Mouse (Mus musculus): ENCODE measurements around the gene Fbxl13. TPM values are rescaled to one million over a fixed set of nuclear protein-coding genes. Genes with fewer than 3 reads are reported as not detected.

Fbxl13 gene
- 0.36 TPM in 1 of 4 replicates, not detected in the others for total RNA-seq (2023)

GRCm38 (mm10) chr5:21645439-21646132 is at the start of gene Fbxl13, which contains the start of gene Armc10:
Fbxl13 (minus strand) TSS chr5:21645634.
Armc10 (plus strand) TSS chr5:21645813.

GRCm38 (mm10) chr5:21543409-21544201 is 101.8 kb downstream of the Fbxl13 start, which contains the start of gene Lrrc17:
Lrrc17 (plus strand) TSS chr5:21543559.

Other genes starting within 250 kb of the Fbxl13 start
- not detected in 4 replicates for gene Ccdc146, start 221.0 kb downstream of the Fbxl13 start, total RNA-seq (2023)
- gene Fam185a, start 220.7 kb downstream of the Fbxl13 start, total RNA-seq (2023) = 6.1 to 7.0 TPM (median 6.5 TPM) in 4 replicates
- not detected in 4 replicates for gene Lrrc17, start 102.1 kb downstream of the Fbxl13 start, total RNA-seq (2023)
- gene Armc10, start 179 bp upstream of the Fbxl13 start, total RNA-seq (2023) = 33.9 to 42.2 TPM (median 38.9 TPM) in 4 replicates
- 0.94 to 1.6 TPM (median 1.5 TPM) in 4 replicates for gene Napepld, start 55.8 kb upstream of the Fbxl13 start, total RNA-seq (2023)
- gene Pmpcb, start 91.5 kb upstream of the Fbxl13 start, total RNA-seq (2023) = 89.0 to 108 TPM (median 93.3 TPM) in 4 replicates
- gene Dnajc2, start 139.6 kb upstream of the Fbxl13 start, total RNA-seq (2023) = 54.8 to 59.1 TPM (median 55.4 TPM) in 4 replicates
- gene Psmc2, start 139.6 kb upstream of the Fbxl13 start, total RNA-seq (2023) = 63.4 to 74.7 TPM (median 67.5 TPM) in 4 replicates
- gene Slc26a5, start 220.0 kb upstream of the Fbxl13 start, total RNA-seq (2023) = not detected in 4 replicates